Mouse (Mus musculus): ENCODE data around the gene Invs.

GRCm38 (mm10) chr4:48328042-48328441 lies 48.5 kb downstream of the Invs start:
- no peak for TF ChIP-seq CTCF (conservative IDR thresholded peaks at IDR 0.05; ENCODE audit: low read length)
- TF ChIP-seq POU5F1 (IDR thresholded peaks at IDR 0.05; ENCODE audit: borderline replicate concordance, low read length): no peak
